Mouse (Mus musculus) urinary bladder, postnatal 10 days (tissue): ENCODE results near the gene Ntn5.

Experiments
- DNase-seq: peaks from one replicate; pipeline ENCODE4 v3.0.0; 2022; ENCODE audit warnings: low spot score

The Ntn5 gene

GRCm38 (mm10) chr7:45712022-45712757 lies 28.4 kb downstream of the Ntn5 start:
- no peak for DNase-seq

- DNase-seq, result no peak
Measured at GRCm38 (mm10) chr7:45713396-45713795, 29.6 kb downstream of the Ntn5 start.

GRCm38 (mm10) chr7:45713881-45714520 lies 30.2 kb downstream of the Ntn5 start:
- no peak for DNase-seq

- DNase-seq, result no peak
Measured at GRCm38 (mm10) chr7:45714630-45715089, 30.8 kb downstream of the Ntn5 start.

- peak; percentile 93 for DNase-seq
Measured at GRCm38 (mm10) chr7:45715090-45715708, 31.4 kb downstream of the Ntn5 start, which contains the start of gene Rpl18. Gene Rpl18 (plus strand): TSS chr7:45715457.

GRCm38 (mm10) chr7:45715741-45716459 lies 32.1 kb downstream of the Ntn5 start:
- no peak for DNase-seq

GRCm38 (mm10) chr7:45716460-45716857 lies 32.6 kb downstream of the Ntn5 start:
- DNase-seq, result no peak

- DNase-seq, result no peak
Measured at GRCm38 (mm10) chr7:45716952-45717917, 33.4 kb downstream of the Ntn5 start.

- DNase-seq, result peak; percentile 97
Measured at GRCm38 (mm10) chr7:45717918-45718297, 34.1 kb downstream of the Ntn5 start, which contains the start of gene Sphk2. Gene Sphk2 (minus strand): TSS chr7:45718002.

- DNase-seq, result peak; percentile 9
Measured at GRCm38 (mm10) chr7:45718331-45718730, 34.5 kb downstream of the Ntn5 start.

- DNase-seq, result no peak
Measured at GRCm38 (mm10) chr7:45719180-45719579, 35.4 kb downstream of the Ntn5 start.

- DNase-seq, result no peak
Measured at GRCm38 (mm10) chr7:45719738-45720412, 36.1 kb downstream of the Ntn5 start.

GRCm38 (mm10) chr7:45720413-45721233 lies 36.8 kb downstream of the Ntn5 start, which contains the start of gene Fam83e:
Gene Fam83e (plus strand): TSS chr7:45721212.
- peak; percentile 9 for DNase-seq

GRCm38 (mm10) chr7:45721234-45721571 lies 37.4 kb downstream of the Ntn5 start:
- DNase-seq, result no peak

- no peak for DNase-seq
Measured at GRCm38 (mm10) chr7:45721642-45722347, 38.0 kb downstream of the Ntn5 start.

GRCm38 (mm10) chr7:45722348-45722713 lies 38.5 kb downstream of the Ntn5 start:
- DNase-seq, result no peak

- DNase-seq, result no peak
Measured at GRCm38 (mm10) chr7:45723301-45723700, 39.5 kb downstream of the Ntn5 start.

GRCm38 (mm10) chr7:45723781-45724180 lies 40.0 kb downstream of the Ntn5 start:
- DNase-seq, result no peak

GRCm38 (mm10) chr7:45725151-45725550 lies 41.3 kb downstream of the Ntn5 start:
- no peak for DNase-seq
